Mouse (Mus musculus) adrenal gland, postnatal 10 days (tissue): ENCODE results near the gene 1700001C19Rik. TPM values are rescaled to one million over a fixed set of nuclear protein-coding genes. Genes with fewer than 3 reads are reported as not detected.

Source experiments
- DNase-seq: peaks from one replicate; pipeline ENCODE4 v3.0.0; 2021; ENCODE audit warnings: mixed read lengths
- total RNA-seq, 2 experiments: library from RNA; stranded (reverse); gene quantifications; 2 replicates each; pipeline ENCODE4 v1.2.3; 2021

The 1700001C19Rik gene
- total RNA-seq, 2 experiments from 2014 or later: 0.79 to 1.9 TPM

- no peak for DNase-seq
These were observed 63.2 kb downstream of the 1700001C19Rik start for GRCm38 (mm10) chr17:47373991-47374390.

GRCm38 (mm10) chr17:47371451-47371850 lies 65.7 kb downstream of the 1700001C19Rik start:
- DNase-seq: peak; percentile 80

- no peak for DNase-seq
These were observed 68.1 kb downstream of the 1700001C19Rik start for GRCm38 (mm10) chr17:47369087-47369443.

GRCm38 (mm10) chr17:47368401-47369086 lies 68.6 kb downstream of the 1700001C19Rik start, which contains the start of gene Mrps10:
Gene Mrps10, plus strand, starts transcription at chr17:47368887.
- DNase-seq: peak; percentile 91

Other genes starting within 250 kb of the 1700001C19Rik start
- 10 to 100 TPM; 50.8 to 52.0 TPM for gene Mrps10, start 68.5 kb downstream of the 1700001C19Rik start, total RNA-seq
- gene Guca1b, start 52.0 kb downstream of the 1700001C19Rik start, total RNA-seq: under 1 TPM; 0.70 to 0.78 TPM
- 1 to 10 TPM; 1.3 to 1.4 TPM for gene Guca1a, start 36.8 kb downstream of the 1700001C19Rik start, total RNA-seq
- gene AI661453, start 761 bp downstream of the 1700001C19Rik start, total RNA-seq: 1 to 10 TPM; 1.8 to 2.6 TPM
- 10 to 100 TPM; 15.4 to 19.1 TPM for gene Taf8, start 64.9 kb upstream of the 1700001C19Rik start, total RNA-seq
- 100 to 1,000 TPM; 178 to 185 TPM for gene Ccnd3, start 67.7 kb upstream of the 1700001C19Rik start, total RNA-seq
- gene Bysl, start 174.1 kb upstream of the 1700001C19Rik start, total RNA-seq: 10 to 100 TPM; 14.1 to 16.6 TPM
- 10 to 100 TPM; 38.1 to 39.8 TPM for gene Med20, start 174.2 kb upstream of the 1700001C19Rik start, total RNA-seq
- 1 to 10 TPM; 2.8 to 5.5 TPM for gene Gm20517, start 174.2 kb upstream of the 1700001C19Rik start, total RNA-seq
- 1 to 10 TPM; 6.8 to 9.0 TPM for gene Usp49, start 193.3 kb upstream of the 1700001C19Rik start, total RNA-seq